Mouse (Mus musculus): Measurements from ENCODE around the gene Ikzf2. TPM values are rescaled to one million over a fixed set of nuclear protein-coding genes. Genes with fewer than 3 reads are reported as not detected.

Gene Ikzf2
- polyA plus RNA-seq, 1 experiment: 13.6 TPM

DNA sequence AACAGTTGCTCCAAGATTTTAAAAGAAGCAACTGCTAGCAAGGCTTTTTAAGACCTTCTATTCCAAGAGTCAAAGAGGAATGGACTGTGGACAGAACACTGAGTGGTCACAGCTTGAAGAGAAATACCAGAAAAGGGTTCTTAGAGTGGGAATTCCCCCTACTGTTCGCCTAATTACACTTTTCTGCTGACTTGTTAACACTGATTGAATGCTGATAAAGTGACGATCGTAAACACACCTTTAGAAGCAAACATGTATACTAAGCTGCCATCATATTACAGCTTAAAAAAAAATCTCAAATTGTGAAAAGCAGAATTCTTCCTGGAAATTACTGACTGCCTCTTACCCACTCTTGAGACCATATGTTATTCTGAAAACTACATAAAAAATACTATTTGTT is 149.4 kb downstream of the Ikzf2 start:
- no peaks in the 10 kb centered on the region for H3K27me3 ChIP-seq (ENCODE audit: control insufficient read depth, insufficient read depth, low read length)
- no peak overlapping the region for H3K4me3 ChIP-seq (ENCODE audit: control insufficient read depth, insufficient read depth, low read length)
- no peak overlapping the region for H3K27ac ChIP-seq (ENCODE audit: control insufficient read depth, insufficient read depth, low read length)
- 88% methylated on average over 3 of the region's 3 CpGs for WGBS
- TF ChIP-seq CTCF (IDR thresholded peaks at IDR 0.05; ENCODE audit: borderline replicate concordance, control insufficient read depth, extremely low read depth, insufficient read depth, low read length, poor library complexity) (no peak), POLR2A (IDR thresholded peaks at IDR 0.05; ENCODE audit: control insufficient read depth, extremely low read depth, insufficient read depth, low read length, poor library complexity) (no peak)
- peaks cover 19% of the 10 kb centered on the region for H3K36me3 ChIP-seq (ENCODE audit: control insufficient read depth, insufficient read depth, low read length)
- no peaks in the 10 kb centered on the region for H3K4me1 ChIP-seq (replicated peaks; ENCODE audit: control insufficient read depth, insufficient read depth, low read length)
- no peak for DNase-seq

- 97% methylated on average over 4 of the region's 4 CpGs for WGBS
- DNase-seq: no peak
- Histone ChIP-seq H3K4me3 (ENCODE audit: control insufficient read depth, insufficient read depth, low read length) (no peak overlapping the region), H3K27me3 (ENCODE audit: control insufficient read depth, insufficient read depth, low read length) (no peaks in the 10 kb centered on the region), H3K27ac (ENCODE audit: control insufficient read depth, insufficient read depth, low read length) (no peak overlapping the region), H3K36me3 (ENCODE audit: control insufficient read depth, insufficient read depth, low read length) (peaks cover 15% of the 10 kb centered on the region), H3K4me1 (replicated peaks; ENCODE audit: control insufficient read depth, insufficient read depth, low read length) (no peaks in the 10 kb centered on the region)
- TF ChIP-seq CTCF (IDR thresholded peaks at IDR 0.05; ENCODE audit: borderline replicate concordance, control insufficient read depth, extremely low read depth, insufficient read depth, low read length, poor library complexity) (no peak), POLR2A (IDR thresholded peaks at IDR 0.05; ENCODE audit: control insufficient read depth, extremely low read depth, insufficient read depth, low read length, poor library complexity) (no peak)
Measured at GRCm38 (mm10) chr1:69535507-69535906, 151.5 kb downstream of the Ikzf2 start.

- TF ChIP-seq CTCF (IDR thresholded peaks at IDR 0.05; ENCODE audit: borderline replicate concordance, control insufficient read depth, extremely low read depth, insufficient read depth, low read length, poor library complexity): no peak
- peaks cover 5% of the 10 kb centered on the region; the same call in 1 of the 2 replicates for H3K36me3 ChIP-seq (ENCODE audit: control insufficient read depth, insufficient read depth, low read length)
- no peaks in the 10 kb centered on the region for H3K4me1 ChIP-seq (replicated peaks; ENCODE audit: control insufficient read depth, insufficient read depth, low read length)
- H3K27me3 ChIP-seq (ENCODE audit: control insufficient read depth, insufficient read depth, low read length): no peaks in the 10 kb centered on the region
- no peak for DNase-seq
- no peak overlapping the region for H3K4me3 ChIP-seq (ENCODE audit: control insufficient read depth, insufficient read depth, low read length)
- H3K27ac ChIP-seq (ENCODE audit: control insufficient read depth, insufficient read depth, low read length): no peak overlapping the region
- WGBS: 92% methylated on average over 10 of the region's 10 CpGs
Measured at GRCm38 (mm10) chr1:69533048-69533447, 154.0 kb downstream of the Ikzf2 start.

- Histone ChIP-seq H3K27ac (ENCODE audit: control insufficient read depth, insufficient read depth, low read length) (no peak overlapping the region), H3K27me3 (ENCODE audit: control insufficient read depth, insufficient read depth, low read length) (no peaks in the 10 kb centered on the region), H3K4me3 (ENCODE audit: control insufficient read depth, insufficient read depth, low read length) (no peak overlapping the region), H3K4me1 (replicated peaks; ENCODE audit: control insufficient read depth, insufficient read depth, low read length) (no peaks in the 10 kb centered on the region), H3K36me3 (ENCODE audit: control insufficient read depth, insufficient read depth, low read length) (no peaks in the 10 kb centered on the region)
- no peak for DNase-seq
- WGBS: 65% methylated on average over 4 of the region's 4 CpGs
- TF ChIP-seq POLR2A (IDR thresholded peaks at IDR 0.05; ENCODE audit: control insufficient read depth, extremely low read depth, insufficient read depth, low read length, poor library complexity): no peak
- TF ChIP-seq CTCF (IDR thresholded peaks at IDR 0.05; ENCODE audit: borderline replicate concordance, control insufficient read depth, extremely low read depth, insufficient read depth, low read length, poor library complexity): no peak
Measured at GRCm38 (mm10) chr1:69528696-69529095, 158.3 kb downstream of the Ikzf2 start.

DNA sequence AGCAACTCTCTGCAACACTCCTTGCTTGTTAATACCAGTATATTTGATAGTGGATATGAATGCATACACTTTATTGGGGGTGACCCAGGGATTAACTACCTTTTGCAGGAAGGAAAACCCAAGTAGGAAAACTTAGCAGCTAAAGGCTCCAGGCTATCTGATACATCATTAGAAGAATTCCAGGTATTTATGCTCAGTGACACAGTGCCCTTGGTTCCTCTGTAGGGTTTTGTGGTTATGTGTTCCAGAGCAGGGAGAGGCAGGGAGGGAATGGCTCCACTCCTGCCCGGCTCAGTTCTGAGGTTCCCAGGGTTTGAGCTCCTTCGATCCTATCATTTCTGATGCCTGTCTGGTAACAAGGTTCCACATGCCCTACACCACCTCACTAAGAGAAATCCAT is 165.4 kb downstream of the Ikzf2 start:
- H3K27me3 ChIP-seq (ENCODE audit: control insufficient read depth, insufficient read depth, low read length): no peaks in the 10 kb centered on the region
- peaks cover 6% of the 10 kb centered on the region for H3K4me1 ChIP-seq (replicated peaks; ENCODE audit: control insufficient read depth, insufficient read depth, low read length)
- no peak overlapping the region for H3K27ac ChIP-seq (ENCODE audit: control insufficient read depth, insufficient read depth, low read length)
- no peaks in the 10 kb centered on the region for H3K36me3 ChIP-seq (ENCODE audit: control insufficient read depth, insufficient read depth, low read length)
- DNase-seq: no peak
- no peak overlapping the region for H3K4me3 ChIP-seq (ENCODE audit: control insufficient read depth, insufficient read depth, low read length)
- TF ChIP-seq CTCF (IDR thresholded peaks at IDR 0.05; ENCODE audit: borderline replicate concordance, control insufficient read depth, extremely low read depth, insufficient read depth, low read length, poor library complexity): no peak
- no peak for TF ChIP-seq POLR2A (IDR thresholded peaks at IDR 0.05; ENCODE audit: control insufficient read depth, extremely low read depth, insufficient read depth, low read length, poor library complexity)
- WGBS: 98% methylated on average over 2 of the region's 2 CpGs

- no peaks in the 10 kb centered on the region for H3K27me3 ChIP-seq (ENCODE audit: control insufficient read depth, insufficient read depth, low read length)
- H3K36me3 ChIP-seq (ENCODE audit: control insufficient read depth, insufficient read depth, low read length): no peaks in the 10 kb centered on the region
- no peak overlapping the region for H3K4me3 ChIP-seq (ENCODE audit: control insufficient read depth, insufficient read depth, low read length)
- TF ChIP-seq POLR2A (IDR thresholded peaks at IDR 0.05; ENCODE audit: control insufficient read depth, extremely low read depth, insufficient read depth, low read length, poor library complexity): no peak
- TF ChIP-seq CTCF (IDR thresholded peaks at IDR 0.05; ENCODE audit: borderline replicate concordance, control insufficient read depth, extremely low read depth, insufficient read depth, low read length, poor library complexity): no peak
- DNase-seq: no peak
- H3K27ac ChIP-seq (ENCODE audit: control insufficient read depth, insufficient read depth, low read length): no peak overlapping the region
- peaks cover 6% of the 10 kb centered on the region for H3K4me1 ChIP-seq (replicated peaks; ENCODE audit: control insufficient read depth, insufficient read depth, low read length)
- 95% methylated on average over 4 of the region's 4 CpGs for WGBS
Measured at GRCm38 (mm10) chr1:69519356-69519755, 167.7 kb downstream of the Ikzf2 start.

- Histone ChIP-seq H3K4me1 (replicated peaks; ENCODE audit: control insufficient read depth, insufficient read depth, low read length) (peaks cover 13% of the 10 kb centered on the region), H3K4me3 (ENCODE audit: control insufficient read depth, insufficient read depth, low read length) (no peak overlapping the region), H3K27ac (ENCODE audit: control insufficient read depth, insufficient read depth, low read length) (no peak overlapping the region), H3K36me3 (ENCODE audit: control insufficient read depth, insufficient read depth, low read length) (no peaks in the 10 kb centered on the region), H3K27me3 (ENCODE audit: control insufficient read depth, insufficient read depth, low read length) (no peaks in the 10 kb centered on the region)
- DNase-seq: no peak
- TF ChIP-seq CTCF (IDR thresholded peaks at IDR 0.05; ENCODE audit: borderline replicate concordance, control insufficient read depth, extremely low read depth, insufficient read depth, low read length, poor library complexity) (no peak), POLR2A (IDR thresholded peaks at IDR 0.05; ENCODE audit: control insufficient read depth, extremely low read depth, insufficient read depth, low read length, poor library complexity) (no peak)
- WGBS: 56% methylated on average over 4 of the region's 4 CpGs
Measured at GRCm38 (mm10) chr1:69518012-69518411, 169.0 kb downstream of the Ikzf2 start.
